Mouse (Mus musculus): ENCODE data around the gene Gpr143. TPM values are rescaled to one million over a fixed set of nuclear protein-coding genes. Genes with fewer than 3 reads are reported as not detected.
"Not testable (repeated sequence)": the region's sequence is repeated elsewhere in the genome, so short reads cannot be mapped to it uniquely, and the experiment has no call there.

The Gpr143 gene
- polyA plus RNA-seq, 1 experiment from 2014 or later: 0.44 TPM

- peak within 1 kb of the TSS; percentile 58 for H3K4me3 ChIP-seq
- WGBS: 22% methylated on average over 48 of the region's 55 CpGs
- H3K36me3 ChIP-seq: no peaks in the 10 kb centered on the region
- peak within 1 kb of the TSS; percentile 74 for H3K9ac ChIP-seq
- ATAC-seq (ENCODE audit: insufficient number of reproducible peaks, insufficient read depth, low FRiP score, low TSS enrichment, low read depth): peak; percentile 76
- peaks cover 39% of the 10 kb centered on the region for H3K27me3 ChIP-seq
- H3K27ac ChIP-seq: no peak within 1 kb of the TSS
- H3K4me1 ChIP-seq: no peaks in the 10 kb centered on the region
- H3K9me3 ChIP-seq: no peaks in the 10 kb centered on the region
- peak within 1 kb of the TSS; percentile 62 for H3K4me2 ChIP-seq
These were observed 12.7 kb upstream of the Gpr143 start, which contains the start of gene Shroom2 for GRCm38 (mm10) chrX:152768891-152769599. TSS of gene Shroom2 (minus strand) at chrX:152769465.

- H3K4me3 ChIP-seq: peak overlapping the region; percentile 58
- no peaks in the 10 kb centered on the region for H3K9me3 ChIP-seq
- no peaks in the 10 kb centered on the region for H3K36me3 ChIP-seq
- WGBS: 20% methylated on average over 40 of the region's 48 CpGs
- H3K4me1 ChIP-seq: no peaks in the 10 kb centered on the region
- H3K27me3 ChIP-seq: peaks cover 39% of the 10 kb centered on the region
- ATAC-seq (ENCODE audit: insufficient number of reproducible peaks, insufficient read depth, low FRiP score, low TSS enrichment, low read depth): peak; percentile 90
- H3K9ac ChIP-seq: peak overlapping the region; percentile 74
- H3K27ac ChIP-seq: no peak overlapping the region
- H3K4me2 ChIP-seq: peak overlapping the region; percentile 62
These were observed 12.0 kb upstream of the Gpr143 start for GRCm38 (mm10) chrX:152769600-152770157.

GRCm38 (mm10) chrX:152788129-152788528 is 6.4 kb downstream of the Gpr143 start:
- Histone ChIP-seq H3K4me2 (no peak overlapping the region), H3K36me3 (no peaks in the 10 kb centered on the region), H3K4me3 (no peak overlapping the region), H3K9ac (no peak overlapping the region), H3K27me3 (peaks cover 10% of the 10 kb centered on the region; the same call in 1 of the 2 replicates), H3K27ac (no peak overlapping the region), H3K4me1 (no peaks in the 10 kb centered on the region), H3K9me3 (no peaks in the 10 kb centered on the region)
- WGBS: 68% methylated on average over 1 of the region's 1 CpGs
- no peak for ATAC-seq (ENCODE audit: insufficient number of reproducible peaks, insufficient read depth, low FRiP score, low TSS enrichment, low read depth)

GRCm38 (mm10) chrX:152788611-152789010 is 6.9 kb downstream of the Gpr143 start:
- Histone ChIP-seq H3K9me3 (no peaks in the 10 kb centered on the region), H3K4me1 (no peaks in the 10 kb centered on the region), H3K36me3 (no peaks in the 10 kb centered on the region), H3K9ac (no peak overlapping the region), H3K27ac (no peak overlapping the region), H3K4me3 (no peak overlapping the region), H3K4me2 (no peak overlapping the region), H3K27me3 (peaks cover 10% of the 10 kb centered on the region; the same call in 1 of the 2 replicates)
- ATAC-seq (ENCODE audit: insufficient number of reproducible peaks, insufficient read depth, low FRiP score, low TSS enrichment, low read depth): no peak
- 68% methylated on average over 2 of the region's 2 CpGs for WGBS

- no peak overlapping the region for H3K27ac ChIP-seq
- H3K9ac ChIP-seq: no peak overlapping the region
- H3K4me2 ChIP-seq: no peak overlapping the region
- no peak for ATAC-seq (ENCODE audit: insufficient number of reproducible peaks, insufficient read depth, low FRiP score, low TSS enrichment, low read depth)
- H3K9me3 ChIP-seq: no peaks in the 10 kb centered on the region
- H3K36me3 ChIP-seq: no peaks in the 10 kb centered on the region
- no peak overlapping the region for H3K4me3 ChIP-seq
- H3K4me1 ChIP-seq: no peaks in the 10 kb centered on the region
- H3K27me3 ChIP-seq: peaks cover 6% of the 10 kb centered on the region; the same call in 1 of the 2 replicates
These were observed 23.6 kb downstream of the Gpr143 start for GRCm38 (mm10) chrX:152805317-152805716.

GRCm38 (mm10) chrX:152813339-152813738 is 31.6 kb downstream of the Gpr143 start:
- H3K27me3 ChIP-seq: no peaks in the 10 kb centered on the region
- no peak for ATAC-seq (ENCODE audit: insufficient number of reproducible peaks, insufficient read depth, low FRiP score, low TSS enrichment, low read depth)
- WGBS: 80% methylated on average over 3 of the region's 3 CpGs

GRCm38 (mm10) chrX:152818996-152819395 is 37.3 kb downstream of the Gpr143 start:
- H3K27ac ChIP-seq: no peak overlapping the region
- H3K36me3 ChIP-seq: no peaks in the 10 kb centered on the region
- ATAC-seq (ENCODE audit: insufficient number of reproducible peaks, insufficient read depth, low FRiP score, low TSS enrichment, low read depth): no peak

More at GRCm38 (mm10) chrX:152813339-152813738, 31.6 kb downstream of the Gpr143 start:
- Histone ChIP-seq H3K9ac (no peak overlapping the region), H3K4me2 (no peak overlapping the region), H3K36me3 (no peaks in the 10 kb centered on the region), H3K4me3 (no peak overlapping the region), H3K9me3 (no peaks in the 10 kb centered on the region), H3K4me1 (no peaks in the 10 kb centered on the region), H3K27ac (no peak overlapping the region)

GRCm38 (mm10) chrX:152831003-152831550 is 49.4 kb downstream of the Gpr143 start:
- not testable (repeated sequence) for H3K4me1 ChIP-seq; H3K27ac ChIP-seq; H3K4me2 ChIP-seq; H3K27me3 ChIP-seq; H3K9me3 ChIP-seq; ATAC-seq (ENCODE audit: insufficient number of reproducible peaks, insufficient read depth, low FRiP score, low TSS enrichment, low read depth); H3K9ac ChIP-seq; H3K4me3 ChIP-seq; H3K36me3 ChIP-seq
- no CpG with 5 or more reads among the region's 1 CpGs for WGBS

More at GRCm38 (mm10) chrX:152818996-152819395, 37.3 kb downstream of the Gpr143 start:
- no peaks in the 10 kb centered on the region for H3K9me3 ChIP-seq
- no peak overlapping the region for H3K9ac ChIP-seq
- peaks cover 4% of the 10 kb centered on the region for H3K27me3 ChIP-seq
- H3K4me1 ChIP-seq: no peaks in the 10 kb centered on the region
- no peak overlapping the region for H3K4me2 ChIP-seq
- no peak overlapping the region for H3K4me3 ChIP-seq

- H3K27ac ChIP-seq; H3K9me3 ChIP-seq; H3K27me3 ChIP-seq; H3K4me3 ChIP-seq; H3K9ac ChIP-seq; H3K36me3 ChIP-seq; ATAC-seq (ENCODE audit: insufficient number of reproducible peaks, insufficient read depth, low FRiP score, low TSS enrichment, low read depth); H3K4me1 ChIP-seq; H3K4me2 ChIP-seq: not testable (repeated sequence)
- 27% methylated on average over 5 of the region's 5 CpGs for WGBS
These were observed 53.2 kb downstream of the Gpr143 start for GRCm38 (mm10) chrX:152834940-152835339.

- no peak for ATAC-seq (ENCODE audit: insufficient number of reproducible peaks, insufficient read depth, low FRiP score, low TSS enrichment, low read depth)
These were observed 73.5 kb downstream of the Gpr143 start for GRCm38 (mm10) chrX:152855076-152855772.

More at GRCm38 (mm10) chrX:152855076-152855772, 73.5 kb downstream of the Gpr143 start:
- peaks cover 8% of the 10 kb centered on the region; the same call in 1 of the 2 replicates for H3K9me3 ChIP-seq
- H3K4me2 ChIP-seq: no peak overlapping the region
- no peak overlapping the region for H3K27ac ChIP-seq
- 92% methylated on average over 3 of the region's 3 CpGs for WGBS
- no peak overlapping the region for H3K4me3 ChIP-seq
- H3K27me3 ChIP-seq: no peaks in the 10 kb centered on the region
- no peaks in the 10 kb centered on the region for H3K4me1 ChIP-seq
- H3K9ac ChIP-seq: no peak overlapping the region
- H3K36me3 ChIP-seq: no peaks in the 10 kb centered on the region
